Mouse (Mus musculus) NIH3T3 (cell line): ENCODE data around the gene Slco4c1.

ENCODE experiments used
- DNase-seq: peaks from one replicate; pipeline ENCODE4 v3.0.0-alpha.2; 2012; ENCODE audit warnings: low read depth

Slco4c1 gene

GRCm38 (mm10) chr1:96770283-96770682 lies 101.7 kb downstream of the Slco4c1 start:
- DNase-seq = no peak

- DNase-seq = no peak
Observed at GRCm38 (mm10) chr1:96768264-96768663, 103.7 kb downstream of the Slco4c1 start.

DNA sequence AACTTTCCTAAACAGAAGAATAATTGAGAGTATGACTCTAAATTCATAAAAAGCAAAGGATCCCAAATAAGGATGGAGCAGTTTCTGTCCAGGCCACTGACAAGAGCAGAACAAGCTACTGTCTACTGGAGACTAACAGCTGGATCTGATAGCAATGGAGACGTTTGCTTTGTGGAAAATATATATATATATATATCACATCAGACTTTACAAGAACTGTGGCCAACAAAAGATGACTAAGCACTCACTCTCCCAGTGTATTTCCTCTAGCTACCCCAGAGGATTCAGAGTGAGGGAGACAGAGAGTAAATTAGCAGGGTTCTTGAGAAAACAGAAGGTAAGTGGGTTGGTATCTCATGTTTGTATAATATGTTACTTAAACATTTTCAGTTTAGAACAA lies 105.4 kb downstream of the Slco4c1 start:
- DNase-seq = no peak
